10 mouse cellular contexts compared by ENCODE assay signal in the genomic region with DNA sequence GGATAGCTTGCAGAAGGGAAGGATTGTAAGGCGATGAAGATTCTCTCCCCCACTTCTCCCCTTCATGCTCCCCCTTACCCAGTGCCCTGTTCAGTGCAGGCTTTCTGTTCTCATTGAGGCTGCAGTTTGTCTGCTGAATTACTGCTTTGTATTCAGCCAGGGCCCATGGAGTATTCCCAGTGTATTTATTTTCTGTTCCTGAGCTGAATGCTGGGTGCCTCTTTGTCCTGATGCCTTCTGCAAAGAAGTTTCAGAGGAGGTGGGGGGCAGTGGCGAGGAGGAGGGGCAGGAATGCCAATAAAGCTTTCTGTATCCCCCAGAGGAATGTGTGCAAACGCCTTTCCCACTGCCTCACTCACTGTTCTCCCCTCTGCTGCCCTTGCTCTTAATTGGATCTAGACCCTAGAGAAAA.
DNase-seq lines count a peak whose midpoint lies in the region; ATAC-seq and TF ChIP-seq lines count a peak whose summit lies in the region.
"Had no signal": no experiment of that assay in that cellular context is flagged by ENCODE, and none has a peak within 500 bp of the region (broad histone marks: within the 10 kb centered on the region; RNA-seq: fewer than 3 reads in every experiment).

No protein-coding gene starts in this region.

- H3K4me3 ChIP-seq in stomach, embryonic 15.5 days (replicated peaks), result no peak overlapping the region
- H3K4me3 ChIP-seq in stomach, postnatal 0 days (ENCODE audit: low read depth, low read length), result no peak overlapping the region
- no peak overlapping the region for H3K4me3 ChIP-seq in limb, embryonic 12.5 days (replicated peaks)

- H3K4me1 ChIP-seq in stomach, embryonic 15.5 days, result no peaks in the 10 kb centered on the region
- no peaks in the 10 kb centered on the region for H3K4me1 ChIP-seq in stomach, postnatal 0 days (replicated peaks; ENCODE audit: control insufficient read depth, insufficient read depth)
- peaks cover 11% of the 10 kb centered on the region for H3K4me1 ChIP-seq in limb, embryonic 12.5 days (replicated peaks)

- H3K27ac ChIP-seq in stomach, embryonic 15.5 days, result no peak overlapping the region
- no peak overlapping the region for H3K27ac ChIP-seq in stomach, postnatal 0 days (replicated peaks)
- peak overlapping the region; percentile 41; the same call in 1 of the 2 replicates for H3K27ac ChIP-seq in limb, embryonic 12.5 days
- H3K27ac ChIP-seq: liver, embryonic 14.5 days had no signal

- H3K36me3 ChIP-seq in stomach, embryonic 15.5 days, result no peaks in the 10 kb centered on the region
- H3K36me3 ChIP-seq in stomach, postnatal 0 days (ENCODE audit: control insufficient read depth, insufficient read depth, low read length), result no peaks in the 10 kb centered on the region
- no peaks in the 10 kb centered on the region for H3K36me3 ChIP-seq in limb, embryonic 12.5 days

- H3K27me3 ChIP-seq in stomach, embryonic 15.5 days (replicated peaks), result no peaks in the 10 kb centered on the region
- no peaks in the 10 kb centered on the region for H3K27me3 ChIP-seq in stomach, postnatal 0 days (ENCODE audit: control insufficient read depth, insufficient read depth, low read length)
- H3K27me3 ChIP-seq in limb, embryonic 12.5 days, result no peaks in the 10 kb centered on the region

- 28% methylated on average over 3 of the region's 3 CpGs for WGBS in stomach, embryonic 15.5 days
- 31% methylated on average over 3 of the region's 3 CpGs for WGBS in stomach, postnatal 0 days
- 18% methylated on average over 3 of the region's 3 CpGs for WGBS in limb, embryonic 12.5 days

- H3K9ac ChIP-seq in stomach, embryonic 15.5 days, result no peak overlapping the region
- no peak overlapping the region for H3K9ac ChIP-seq in stomach, postnatal 0 days (ENCODE audit: low read length)
- H3K9ac ChIP-seq in limb, embryonic 12.5 days (replicated peaks), result no peak overlapping the region
- H3K9ac ChIP-seq: liver, embryonic 14.5 days had no signal

- peak; percentile 27; the same call in 1 of the 2 replicates for ATAC-seq in stomach, embryonic 15.5 days (ENCODE audit: insufficient read depth, low FRiP score, low read depth)
- ATAC-seq in stomach, postnatal 0 days (ENCODE audit: low FRiP score, low TSS enrichment), result no peak
- ATAC-seq in limb, embryonic 12.5 days (ENCODE audit: insufficient number of reproducible peaks, insufficient read depth, low FRiP score, low TSS enrichment, low read depth), result peak; percentile 71; the same call in 1 of the 2 replicates

- DNase-seq in stomach, postnatal 0 days (ENCODE audit: low spot score), result no peak
- DNase-seq in frontal cortex, postnatal 14 days (ENCODE audit: low spot score in 2 of 2), result peak; percentile 32 to 47
- DNase-seq in right cerebral cortex, postnatal 4 days, result peak; percentile 11
- DNase-seq in spleen, adult 18-20 months, result no peak
- DNase-seq in lung, adult 18-20 months, result no peak
- no peak for DNase-seq in ovary, postnatal 36 days (ENCODE audit: low spot score)
- DNase-seq: adrenal gland, postnatal 10 days had no signal

- H3K4me2 ChIP-seq in stomach, embryonic 15.5 days, result no peak overlapping the region
- H3K4me2 ChIP-seq in stomach, postnatal 0 days (replicated peaks; ENCODE audit: low read depth), result no peak overlapping the region
- H3K4me2 ChIP-seq in limb, embryonic 12.5 days, result peak overlapping the region; percentile 23

- no peak for TF ChIP-seq CTCF in stomach, postnatal 0 days (IDR thresholded peaks at IDR 0.05; ENCODE audit: low read depth)

- no peaks in the 10 kb centered on the region for H3K9me3 ChIP-seq in stomach, embryonic 15.5 days
- no peaks in the 10 kb centered on the region for H3K9me3 ChIP-seq in stomach, postnatal 0 days (ENCODE audit: control insufficient read depth, low read length)
- no peaks in the 10 kb centered on the region for H3K9me3 ChIP-seq in limb, embryonic 12.5 days

- TF ChIP-seq EP300 in stomach, postnatal 0 days (optimal IDR thresholded peaks at IDR 0.05), result no peak

Comparison
In these comparisons a context has a peak if more than half of its experiments do, and no peak if none do; other contexts are left out.
1. DNase-seq: peak in frontal cortex, postnatal 14 days (2 of 2) and right cerebral cortex, postnatal 4 days (single experiment); none in stomach, postnatal 0 days (single experiment), spleen, adult 18-20 months (0 of 2), lung, adult 18-20 months (0 of 2) and ovary, postnatal 36 days (single experiment).